Mouse (Mus musculus) liver, embryonic 15.5 days (tissue): ENCODE measurements at regions not wholly inside any gene's neighbourhood (a gene's known extent, or its start where the extent isn't known, plus 50 kb on each side); places are given as distances from the start of the nearest gene placed in this dataset.

ENCODE experiments used
- ATAC-seq: fragments of 200-750 bp; cut with Nextera tagmentation; 2 replicates; pipeline ENCODE4 v1.8.0; 2017; ENCODE audit warnings: moderate number of reproducible peaks, mild to moderate bottlenecking, moderate library complexity; ENCODE audit not compliant: insufficient read depth
- H3K27ac ChIP-seq: fragments of 300-500 bp; sonication (generic); replicated peaks from 2 replicates; pipeline ENCODE4 v1.5.1; 2015; ENCODE audit warnings: mild to moderate bottlenecking, inconsistent platforms
- H3K27me3 ChIP-seq: fragments of 300-500 bp; sonication (generic); 2 replicates; pipeline ENCODE4 v1.6.1; 2015; ENCODE audit warnings: mild to moderate bottlenecking, inconsistent platforms
- H3K36me3 ChIP-seq: fragments of 300-500 bp; sonication (generic); replicated peaks from 2 replicates; pipeline ENCODE4 v1.6.1; 2015; ENCODE audit warnings: moderate library complexity, mild to moderate bottlenecking, inconsistent platforms
- H3K4me1 ChIP-seq: fragments of 300-500 bp; sonication (generic); replicated peaks from 2 replicates; pipeline ENCODE4 v1.6.1; 2015; ENCODE audit warnings: inconsistent platforms
- H3K4me2 ChIP-seq: fragments of 300-500 bp; sonication (generic); 2 replicates; pipeline ENCODE4 v1.6.1; 2015; ENCODE audit warnings: moderate library complexity, mild to moderate bottlenecking, inconsistent platforms
- H3K4me3 ChIP-seq: fragments of 300-500 bp; sonication (generic); replicated peaks from 2 replicates; pipeline ENCODE4 v1.5.1; 2015; ENCODE audit warnings: mild to moderate bottlenecking, inconsistent platforms
- H3K9ac ChIP-seq: fragments of 300-500 bp; sonication (generic); 2 replicates; pipeline ENCODE4 v1.6.1; 2015; ENCODE audit warnings: moderate library complexity, mild to moderate bottlenecking, inconsistent platforms
- H3K9me3 ChIP-seq: fragments of 300-500 bp; sonication (generic); replicated peaks from 2 replicates; pipeline ENCODE4 v1.6.1; 2016; ENCODE audit warnings: inconsistent platforms
- WGBS: fragments of 180-500 bp; shearing (Covaris S2); methylation state at CpG from one replicate; pipeline ENCODE4 v1.1.7; 2015; ENCODE audit warnings: mixed read lengths; ENCODE audit not compliant: insufficient replicate concordance; 5-methylcytosine and 5-hydroxymethylcytosine counted together

- no peaks in the 10 kb centered on the region for H3K9me3 ChIP-seq
- no peak overlapping the region for H3K4me3 ChIP-seq
- H3K36me3 ChIP-seq = no peaks in the 10 kb centered on the region
- no peak overlapping the region for H3K9ac ChIP-seq
- WGBS = 70% methylated on average over 11 of the region's 11 CpGs
- H3K4me1 ChIP-seq = no peaks in the 10 kb centered on the region
- no peak overlapping the region for H3K4me2 ChIP-seq
- H3K27me3 ChIP-seq = no peaks in the 10 kb centered on the region
- no peak overlapping the region for H3K27ac ChIP-seq
- ATAC-seq = no peak
Observed at GRCm38 (mm10) chr14:45837039-45837438, 179.1 kb upstream of the Ddhd1 start.

GRCm38 (mm10) chr14:45843829-45844228, 185.9 kb upstream of the Ddhd1 start:
- no peaks in the 10 kb centered on the region for H3K9me3 ChIP-seq
- no peaks in the 10 kb centered on the region for H3K27me3 ChIP-seq
- H3K4me1 ChIP-seq = no peaks in the 10 kb centered on the region
- no peaks in the 10 kb centered on the region for H3K36me3 ChIP-seq
- H3K4me3 ChIP-seq = no peak overlapping the region
- no peak overlapping the region for H3K27ac ChIP-seq
- WGBS = 53% methylated on average over 1 of the region's 1 CpGs
- no peak overlapping the region for H3K4me2 ChIP-seq
- no peak overlapping the region for H3K9ac ChIP-seq
- ATAC-seq = no peak

GRCm38 (mm10) chr14:45850588-45850987, 192.6 kb upstream of the Ddhd1 start:
- 53% methylated on average over 8 of the region's 8 CpGs for WGBS
- no peak overlapping the region for H3K4me2 ChIP-seq
- H3K4me1 ChIP-seq = no peaks in the 10 kb centered on the region
- ATAC-seq = no peak
- H3K9ac ChIP-seq = no peak overlapping the region
- H3K27me3 ChIP-seq = no peaks in the 10 kb centered on the region
- H3K9me3 ChIP-seq = no peaks in the 10 kb centered on the region
- no peaks in the 10 kb centered on the region for H3K36me3 ChIP-seq
- H3K4me3 ChIP-seq = no peak overlapping the region
- H3K27ac ChIP-seq = no peak overlapping the region

DNA sequence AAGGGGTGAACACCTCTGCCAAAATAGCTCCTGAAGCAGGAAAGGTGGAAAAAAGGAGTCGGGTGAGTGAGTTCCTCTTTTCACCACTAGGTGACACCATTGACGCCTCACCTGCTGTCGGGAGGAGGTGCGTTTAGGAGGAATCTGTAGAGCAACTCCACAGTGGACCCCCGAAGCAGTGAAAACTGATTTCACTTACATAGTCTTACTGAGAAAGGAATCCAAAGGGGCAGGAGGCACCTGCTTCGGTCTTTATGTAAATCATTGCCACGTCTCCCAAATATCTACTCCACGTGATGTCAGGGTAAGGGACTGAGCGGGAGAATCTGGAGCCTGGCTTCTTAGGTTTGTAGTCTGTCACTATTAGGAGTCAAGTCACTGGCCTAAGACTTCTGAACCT, 220.5 kb upstream of the Ddhd1 start:
- Histone ChIP-seq H3K4me2 (no peak overlapping the region), H3K4me1 (no peaks in the 10 kb centered on the region), H3K36me3 (no peaks in the 10 kb centered on the region), H3K27ac (no peak overlapping the region), H3K27me3 (no peaks in the 10 kb centered on the region), H3K9me3 (no peaks in the 10 kb centered on the region), H3K4me3 (no peak overlapping the region), H3K9ac (no peak overlapping the region)
- WGBS = 16% methylated on average over 9 of the region's 9 CpGs
- ATAC-seq = no peak

DNA sequence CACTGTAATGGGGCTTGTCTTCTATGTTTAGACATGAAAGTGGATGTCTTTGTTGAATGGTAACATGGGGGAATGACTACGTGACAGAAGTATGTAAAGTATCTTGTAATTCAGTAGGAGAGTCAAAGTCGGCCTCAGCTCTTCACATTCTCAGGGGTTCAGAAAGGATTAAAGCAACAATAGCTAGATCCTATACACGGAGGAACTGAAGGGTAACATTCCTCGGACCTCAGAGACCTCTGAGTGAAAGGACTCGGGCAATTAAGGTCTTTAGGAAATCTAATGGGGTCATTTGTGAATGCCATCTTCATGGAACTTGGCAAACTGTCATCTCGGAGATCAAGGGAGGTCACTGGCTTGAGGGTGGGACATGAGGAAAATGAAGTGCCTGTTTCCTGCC, 262.8 kb upstream of the Ddhd1 start:
- Histone ChIP-seq H3K4me1 (no peaks in the 10 kb centered on the region), H3K9ac (no peak overlapping the region), H3K4me3 (no peak overlapping the region), H3K27ac (no peak overlapping the region), H3K4me2 (no peak overlapping the region), H3K9me3 (no peaks in the 10 kb centered on the region), H3K36me3 (no peaks in the 10 kb centered on the region), H3K27me3 (no peaks in the 10 kb centered on the region)
- 36% methylated on average over 6 of the region's 6 CpGs for WGBS
- no peak for ATAC-seq

- no peak overlapping the region for H3K27ac ChIP-seq
- ATAC-seq = no peak
- H3K36me3 ChIP-seq = no peaks in the 10 kb centered on the region
- H3K9me3 ChIP-seq = no peaks in the 10 kb centered on the region
- no peaks in the 10 kb centered on the region for H3K27me3 ChIP-seq
- WGBS = 68% methylated on average over 2 of the region's 2 CpGs
- no peak overlapping the region for H3K9ac ChIP-seq
- H3K4me1 ChIP-seq = no peaks in the 10 kb centered on the region
- H3K4me3 ChIP-seq = no peak overlapping the region
- H3K4me2 ChIP-seq = no peak overlapping the region
Observed at GRCm38 (mm10) chr14:45943581-45943980, 285.6 kb upstream of the Ddhd1 start.

DNA sequence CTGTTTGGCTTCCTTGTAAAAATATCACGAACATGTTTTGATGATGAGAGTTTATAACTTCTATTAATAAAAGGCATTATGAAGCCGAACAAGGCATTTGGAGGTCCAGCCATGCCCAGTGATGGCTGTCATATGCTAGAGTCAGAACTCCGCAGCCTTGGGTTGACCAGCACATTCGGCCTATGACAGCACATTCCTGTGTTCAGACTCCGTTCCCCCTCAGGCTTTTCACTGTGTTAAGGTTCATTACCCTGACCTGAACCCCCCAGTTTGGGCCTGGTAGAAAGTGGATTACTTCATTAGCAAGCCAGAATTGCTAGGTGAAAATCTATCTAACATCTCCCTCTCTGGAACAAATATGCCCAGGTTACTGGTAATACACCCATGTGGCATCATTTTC, 286.2 kb upstream of the Ddhd1 start:
- H3K36me3 ChIP-seq = no peaks in the 10 kb centered on the region
- no peak overlapping the region for H3K4me3 ChIP-seq
- no peak for ATAC-seq
- no peak overlapping the region for H3K9ac ChIP-seq
- H3K9me3 ChIP-seq = no peaks in the 10 kb centered on the region
- no peak overlapping the region for H3K27ac ChIP-seq
- no peaks in the 10 kb centered on the region for H3K27me3 ChIP-seq
- no peak overlapping the region for H3K4me2 ChIP-seq
- no peaks in the 10 kb centered on the region for H3K4me1 ChIP-seq
- 58% methylated on average over 5 of the region's 5 CpGs for WGBS

DNA sequence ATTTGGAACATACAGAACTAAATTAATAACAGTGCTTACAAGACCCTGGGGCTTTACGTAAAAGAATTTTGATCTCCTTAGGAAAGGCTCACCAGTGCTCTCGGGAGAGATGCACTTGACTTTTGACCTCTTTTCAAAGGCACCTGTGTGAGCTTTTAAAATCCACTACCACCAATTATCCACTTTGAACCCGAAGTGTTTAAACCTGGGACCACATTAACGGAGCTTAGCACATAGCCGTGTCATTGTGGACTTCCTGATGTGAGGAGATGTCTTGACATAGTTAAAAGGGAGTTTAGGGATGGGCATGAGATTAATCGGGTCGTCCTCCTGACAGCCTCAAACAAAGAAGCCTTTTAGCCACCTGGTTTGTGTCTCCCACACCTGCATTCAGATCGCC, 286.6 kb upstream of the Ddhd1 start:
- no peaks in the 10 kb centered on the region for H3K9me3 ChIP-seq
- 55% methylated on average over 8 of the region's 8 CpGs for WGBS
- H3K4me3 ChIP-seq = no peak overlapping the region
- H3K36me3 ChIP-seq = no peaks in the 10 kb centered on the region
- H3K27ac ChIP-seq = no peak overlapping the region
- no peaks in the 10 kb centered on the region for H3K4me1 ChIP-seq
- no peak overlapping the region for H3K4me2 ChIP-seq
- no peaks in the 10 kb centered on the region for H3K27me3 ChIP-seq
- no peak overlapping the region for H3K9ac ChIP-seq
- ATAC-seq = no peak

- Histone ChIP-seq H3K27ac (no peak overlapping the region), H3K4me1 (no peaks in the 10 kb centered on the region), H3K27me3 (no peaks in the 10 kb centered on the region), H3K36me3 (no peaks in the 10 kb centered on the region), H3K4me3 (no peak overlapping the region), H3K4me2 (no peak overlapping the region), H3K9me3 (no peaks in the 10 kb centered on the region), H3K9ac (no peak overlapping the region)
- 60% methylated on average over 8 of the region's 8 CpGs for WGBS
- no peak for ATAC-seq
Observed at GRCm38 (mm10) chr14:45956624-45957023, 298.7 kb upstream of the Ddhd1 start.

DNA sequence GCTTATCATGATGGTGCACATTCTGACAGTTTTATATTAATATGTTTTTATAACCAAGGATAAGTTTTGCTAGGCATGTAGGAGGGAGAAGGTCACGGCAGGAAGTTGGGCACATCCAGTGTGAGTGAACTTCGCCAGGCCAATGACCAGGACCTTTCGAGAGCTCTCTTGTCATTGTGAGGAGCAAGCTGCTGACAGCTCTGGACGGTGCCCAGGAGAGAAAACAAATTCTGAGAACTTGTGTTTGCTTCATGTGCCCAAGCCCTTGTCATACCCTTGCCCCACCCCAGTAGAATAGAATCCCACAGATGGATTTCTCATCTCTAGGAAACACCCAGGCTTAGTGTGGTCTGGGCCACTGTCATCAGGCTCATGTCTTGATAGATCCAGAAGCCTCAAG, 304.5 kb upstream of the Ddhd1 start:
- Histone ChIP-seq H3K4me3 (no peak overlapping the region), H3K27me3 (no peaks in the 10 kb centered on the region), H3K4me2 (no peak overlapping the region), H3K9me3 (no peaks in the 10 kb centered on the region), H3K36me3 (no peaks in the 10 kb centered on the region), H3K4me1 (no peaks in the 10 kb centered on the region), H3K9ac (no peak overlapping the region), H3K27ac (no peak overlapping the region)
- no peak for ATAC-seq
- 68% methylated on average over 4 of the region's 4 CpGs for WGBS

- Histone ChIP-seq H3K27ac (no peak overlapping the region), H3K4me2 (no peak overlapping the region), H3K9me3 (no peaks in the 10 kb centered on the region), H3K4me1 (no peaks in the 10 kb centered on the region), H3K27me3 (no peaks in the 10 kb centered on the region), H3K4me3 (no peak overlapping the region), H3K36me3 (no peaks in the 10 kb centered on the region), H3K9ac (no peak overlapping the region)
- ATAC-seq = no peak
- WGBS = 67% methylated on average over 7 of the region's 7 CpGs
Observed at GRCm38 (mm10) chr14:45964043-45964442, 306.1 kb upstream of the Ddhd1 start.

DNA sequence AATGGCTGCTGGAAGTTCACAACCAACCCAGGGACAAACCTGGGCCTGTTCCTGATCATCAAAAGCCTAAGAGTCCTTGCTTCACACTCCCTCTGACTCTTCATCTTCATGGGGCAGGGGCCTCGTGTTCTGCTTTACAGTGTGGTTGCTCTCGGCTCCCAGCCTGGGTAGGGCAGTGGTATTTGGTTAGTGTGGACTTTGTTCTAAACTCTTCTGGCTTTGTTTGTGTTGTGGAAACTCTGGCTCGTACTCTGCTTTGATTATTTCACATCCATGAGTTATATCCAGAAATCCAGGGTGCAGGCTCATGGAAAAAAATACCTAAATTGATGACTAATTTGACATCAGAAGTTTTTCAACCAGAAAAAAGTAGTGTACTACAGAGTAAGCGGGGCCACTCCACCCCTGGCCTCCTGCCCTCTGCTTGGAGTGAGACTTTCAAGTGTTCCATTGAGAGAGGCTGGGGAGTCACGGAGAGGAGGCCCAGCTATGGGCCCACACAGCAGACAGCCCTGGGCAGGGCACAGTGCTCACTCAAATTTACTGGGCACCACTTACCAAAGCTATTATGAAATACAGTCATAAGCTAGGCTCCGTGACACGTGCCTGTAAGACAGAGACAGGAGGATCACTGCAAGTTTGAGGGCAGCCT, 325.4 kb upstream of the Ddhd1 start:
- peak overlapping the region; percentile 62; the same call in 1 of the 2 replicates for H3K27ac ChIP-seq
- H3K4me1 ChIP-seq = 0 out of 2 replicates have a peak, but pooled peaks cover 3% of the 10 kb centered on the region

More for the DNA sequence above, 325.4 kb upstream of the Ddhd1 start:
- H3K4me3 ChIP-seq = no peak overlapping the region
- ATAC-seq = peak; percentile 66
- H3K27me3 ChIP-seq = no peaks in the 10 kb centered on the region
- no peak overlapping the region for H3K9ac ChIP-seq
- WGBS = 58% methylated on average over 7 of the region's 7 CpGs
- no peak overlapping the region for H3K4me2 ChIP-seq
- no peaks in the 10 kb centered on the region for H3K36me3 ChIP-seq
- H3K9me3 ChIP-seq = no peaks in the 10 kb centered on the region
